Comparison of ENCODE assay signal across 16 mouse cellular contexts in the genomic region with DNA sequence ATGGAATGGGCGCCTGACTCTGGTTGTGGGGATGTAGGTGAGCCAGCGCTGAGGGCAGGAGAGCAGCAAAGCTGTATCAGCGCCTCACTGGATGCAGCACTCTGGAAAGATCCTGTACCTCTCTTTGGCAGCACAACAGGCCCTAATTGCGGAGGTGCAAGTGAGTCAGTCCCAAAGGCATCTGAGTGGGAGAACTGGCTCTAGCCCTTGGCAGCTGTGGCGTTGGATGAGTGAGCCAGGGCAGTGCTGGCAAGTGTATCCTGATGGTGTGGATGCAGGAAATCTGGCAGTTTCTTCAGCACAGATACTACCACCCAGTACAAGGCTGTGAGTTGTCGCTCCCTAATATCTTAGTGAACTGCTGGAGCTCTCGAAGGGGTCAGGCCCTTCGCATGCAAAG.
DNase-seq lines count a peak whose midpoint lies in the region; ATAC-seq and TF ChIP-seq lines count a peak whose summit lies in the region.
"Had no signal": no experiment of that assay in that cellular context is flagged by ENCODE, and none has a peak within 500 bp of the region (broad histone marks: within the 10 kb centered on the region; RNA-seq: fewer than 3 reads in every experiment).

No protein-coding gene starts in this region.

- H3K36me3 ChIP-seq in forebrain, embryonic 13.5 days (ENCODE audit: poor library complexity, severe bottlenecking), result no peaks in the 10 kb centered on the region
- H3K36me3 ChIP-seq: heart, embryonic 15.5 days had no signal

- TF ChIP-seq CTCF in gastrocnemius, adult 2 months (IDR thresholded peaks at IDR 0.05), result no peak
- TF ChIP-seq CTCF in lung, adult 2 months (IDR thresholded peaks at IDR 0.05; ENCODE audit: insufficient read depth, low read length), result no peak

- no peak overlapping the region for H3K9ac ChIP-seq in forebrain, embryonic 13.5 days
- H3K9ac ChIP-seq: heart, embryonic 15.5 days had no signal

- no peaks in the 10 kb centered on the region for H3K4me1 ChIP-seq in lung, adult 2 months (ENCODE audit: control insufficient read depth, insufficient read depth, low read length)
- H3K4me1 ChIP-seq in forebrain, embryonic 13.5 days, result no peaks in the 10 kb centered on the region
- H3K4me1 ChIP-seq: heart, embryonic 15.5 days had no signal

- no peaks in the 10 kb centered on the region for H3K9me3 ChIP-seq in forebrain, embryonic 13.5 days (replicated peaks)
- H3K9me3 ChIP-seq: heart, embryonic 15.5 days had no signal

- no peak overlapping the region for H3K4me3 ChIP-seq in gastrocnemius, adult 2 months
- H3K4me3 ChIP-seq in lung, adult 2 months (replicated peaks; ENCODE audit: extremely low read depth, low read depth, low read length), result no peak overlapping the region
- H3K4me3 ChIP-seq in forebrain, embryonic 13.5 days, result no peak overlapping the region
- H3K4me3 ChIP-seq: heart, embryonic 15.5 days had no signal

- WGBS in lung, adult 2 months, result 74% methylated on average over 8 of the region's 8 CpGs
- WGBS in forebrain, embryonic 13.5 days, result 91% methylated on average over 8 of the region's 8 CpGs

- no peak overlapping the region for H3K27ac ChIP-seq in gastrocnemius, adult 2 months
- no peak overlapping the region for H3K27ac ChIP-seq in forebrain, embryonic 13.5 days
- H3K27ac ChIP-seq: heart, embryonic 15.5 days; macrophage had no signal

- peak; percentile 19 for DNase-seq in gastrocnemius, adult 2 months
- no peak for DNase-seq in gastrocnemius, postnatal 14 days
- DNase-seq in lung, postnatal 36 days, result peak; percentile 4
- DNase-seq in lung, adult 2 months, result no peak
- DNase-seq in fibroblast of lung, adult 2 months (ENCODE audit: low read depth), result peak; percentile 30
- peak; percentile 38 for DNase-seq in layer of hippocampus, adult 9-11 months
- no peak for DNase-seq in thymus, postnatal 25 days
- DNase-seq: adrenal gland, postnatal 14 days; cerebellum, adult 11 months; kidney, postnatal 4 days had no signal

- ATAC-seq in forebrain, embryonic 13.5 days, result no peak
- ATAC-seq: forebrain, embryonic 14.5 days; intestine, embryonic 16.5 days; Patski had no signal

- TF ChIP-seq POLR2A in lung, adult 2 months (IDR thresholded peaks at IDR 0.05; ENCODE audit: borderline replicate concordance, extremely low read depth, low read depth, low read length), result no peak

- no peaks in the 10 kb centered on the region for H3K27me3 ChIP-seq in forebrain, embryonic 13.5 days
- H3K27me3 ChIP-seq: heart, embryonic 15.5 days; Patski had no signal

- no peak overlapping the region for H3K4me2 ChIP-seq in forebrain, embryonic 13.5 days
- H3K4me2 ChIP-seq: heart, embryonic 15.5 days had no signal

- intact Hi-C loops in gastrocnemius, adult 2 months (cut with DNase I), result no loop called here
- intact Hi-C loops in gastrocnemius, postnatal 14 days (cut with DNase I; ENCODE audit: low total_unique reads), result no loop called here

Comparison
In these comparisons a context has a peak if more than half of its experiments do, and no peak if none do; other contexts are left out.
1. DNase-seq: peak in gastrocnemius, adult 2 months (single experiment), lung, postnatal 36 days (single experiment), fibroblast of lung, adult 2 months (single experiment) and layer of hippocampus, adult 9-11 months (single experiment); none in gastrocnemius, postnatal 14 days (single experiment), lung, adult 2 months (single experiment) and thymus, postnatal 25 days (single experiment).